Mouse (Mus musculus): Measurements from ENCODE around the gene Olfr1218. TPM values are rescaled to one million over a fixed set of nuclear protein-coding genes. Genes with fewer than 3 reads are reported as not detected.
"Not testable (repeated sequence)": the region's sequence is repeated elsewhere in the genome, so short reads cannot be mapped to it uniquely, and the experiment has no call there.

The Olfr1218 gene
- not detected in 2 replicates for polyA plus RNA-seq (2014; fragmentation: Nextera tagmentation; extraction: Ambion mirVana)

GRCm38 (mm10) chr2:89061087-89061486 lies at the start of gene Olfr1218:
TSS of gene Olfr1218 (minus strand) at chr2:89061187.
- Histone ChIP-seq H3K4me3 (replicated peaks; ENCODE audit: low read length) (no peak within 1 kb of the TSS), H3K9ac (no peak within 1 kb of the TSS), H3K4me2 (replicated peaks) (no peak within 1 kb of the TSS), H3K27me3 (ENCODE audit: control insufficient read depth, insufficient read depth, low read length) (no peaks in the 10 kb centered on the region), H3K27ac (no peak within 1 kb of the TSS), H3K4me1 (replicated peaks; ENCODE audit: control insufficient read depth, insufficient read depth, low read length) (no peaks in the 10 kb centered on the region), H3K9me3 (ENCODE audit: control insufficient read depth, low read length) (no peaks in the 10 kb centered on the region), H3K36me3 (replicated peaks; ENCODE audit: control insufficient read depth, insufficient read depth) (no peaks in the 10 kb centered on the region)
- DNase-seq (ENCODE audit: low spot score), result no peak
- no peak for ATAC-seq (ENCODE audit: low FRiP score)

- no peak for DNase-seq (ENCODE audit: low spot score)
- ATAC-seq (ENCODE audit: low FRiP score), result no peak
- Histone ChIP-seq H3K27ac (no peak within 1 kb of the TSS), H3K4me3 (replicated peaks; ENCODE audit: low read length) (no peak within 1 kb of the TSS), H3K36me3 (replicated peaks; ENCODE audit: control insufficient read depth, insufficient read depth) (no peaks in the 10 kb centered on the region), H3K4me1 (replicated peaks; ENCODE audit: control insufficient read depth, insufficient read depth, low read length) (no peaks in the 10 kb centered on the region), H3K4me2 (replicated peaks) (no peak within 1 kb of the TSS), H3K9me3 (ENCODE audit: control insufficient read depth, low read length) (no peaks in the 10 kb centered on the region), H3K9ac (no peak within 1 kb of the TSS), H3K27me3 (ENCODE audit: control insufficient read depth, insufficient read depth, low read length) (no peaks in the 10 kb centered on the region)
- WGBS, result 84% methylated on average over 3 of the region's 3 CpGs
These were observed 45.7 kb upstream of the Olfr1218 start, which contains the start of gene Olfr1220 for GRCm38 (mm10) chr2:89106735-89107134. TSS of gene Olfr1220 (minus strand) at chr2:89106835.

DNA sequence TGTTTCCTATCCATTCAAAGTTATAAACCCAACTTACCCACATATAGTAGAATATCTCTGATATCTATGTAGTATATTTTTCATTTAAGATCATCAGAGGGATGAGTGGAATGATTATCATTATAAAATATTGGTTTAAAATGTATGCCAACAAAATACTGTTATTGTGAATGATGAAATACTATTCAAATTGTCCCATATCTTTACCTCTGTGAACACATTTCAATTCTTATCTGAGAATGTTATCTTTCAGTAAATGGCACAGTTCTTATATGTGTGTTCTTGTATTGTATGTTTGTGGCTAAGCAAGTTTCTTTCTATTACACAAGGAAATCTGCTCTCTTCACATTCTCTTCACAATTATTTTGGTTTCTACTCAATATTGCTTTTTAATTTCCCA lies 44.7 kb upstream of the Olfr1218 start:
- Histone ChIP-seq H3K4me3 (replicated peaks; ENCODE audit: low read length) (no peak overlapping the region), H3K27ac (no peak overlapping the region), H3K36me3 (replicated peaks; ENCODE audit: control insufficient read depth, insufficient read depth) (no peaks in the 10 kb centered on the region), H3K27me3 (ENCODE audit: control insufficient read depth, insufficient read depth, low read length) (no peaks in the 10 kb centered on the region), H3K4me2 (replicated peaks) (no peak overlapping the region), H3K9me3 (ENCODE audit: control insufficient read depth, low read length) (no peaks in the 10 kb centered on the region), H3K9ac (no peak overlapping the region), H3K4me1 (replicated peaks; ENCODE audit: control insufficient read depth, insufficient read depth, low read length) (no peaks in the 10 kb centered on the region)
- ATAC-seq (ENCODE audit: low FRiP score), result no peak
- no peak for DNase-seq (ENCODE audit: low spot score)

DNA sequence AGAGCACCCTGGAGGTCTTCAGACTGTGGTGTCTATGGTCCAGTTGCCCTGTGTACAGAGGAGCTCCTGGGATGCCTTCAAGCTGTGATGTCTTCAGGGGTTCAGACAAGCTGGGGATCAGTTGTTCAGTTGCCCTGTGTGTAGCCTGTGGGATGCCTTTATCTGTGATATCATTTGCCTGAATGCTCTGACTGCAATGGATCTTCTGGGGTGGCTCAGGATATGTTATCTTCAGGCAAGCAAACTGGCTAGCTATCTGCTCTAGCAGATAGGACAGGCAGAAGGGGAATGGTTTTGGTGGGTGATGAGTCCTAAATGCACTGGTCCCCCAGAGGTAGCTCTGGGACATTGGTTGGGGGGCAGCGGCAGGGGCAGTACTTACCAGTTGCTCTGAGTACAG lies 32.9 kb upstream of the Olfr1218 start:
- 100% methylated on average over 1 of the region's 1 CpGs for WGBS
- no peak overlapping the region for H3K4me3 ChIP-seq (replicated peaks; ENCODE audit: low read length)

GRCm38 (mm10) chr2:89083413-89083812 lies 22.4 kb upstream of the Olfr1218 start, which contains the start of gene Olfr1219:
TSS of gene Olfr1219 (minus strand) at chr2:89083513.
- WGBS, result 74% methylated on average over 1 of the region's 1 CpGs
- H3K27me3 ChIP-seq (ENCODE audit: control insufficient read depth, insufficient read depth, low read length), result no peaks in the 10 kb centered on the region
- no peak for DNase-seq (ENCODE audit: low spot score)
- no peaks in the 10 kb centered on the region for H3K4me1 ChIP-seq (replicated peaks; ENCODE audit: control insufficient read depth, insufficient read depth, low read length)
- ATAC-seq (ENCODE audit: low FRiP score), result no peak
- H3K4me3 ChIP-seq (replicated peaks; ENCODE audit: low read length), result no peak within 1 kb of the TSS
- no peak within 1 kb of the TSS for H3K4me2 ChIP-seq (replicated peaks)
- no peaks in the 10 kb centered on the region for H3K36me3 ChIP-seq (replicated peaks; ENCODE audit: control insufficient read depth, insufficient read depth)
- no peak within 1 kb of the TSS for H3K27ac ChIP-seq
- H3K9ac ChIP-seq, result no peak within 1 kb of the TSS
- H3K9me3 ChIP-seq (ENCODE audit: control insufficient read depth, low read length), result no peaks in the 10 kb centered on the region

More for the DNA sequence above, 32.9 kb upstream of the Olfr1218 start:
- H3K27me3 ChIP-seq (ENCODE audit: control insufficient read depth, insufficient read depth, low read length), result no peaks in the 10 kb centered on the region
- no peak overlapping the region for H3K27ac ChIP-seq
- no peak for ATAC-seq (ENCODE audit: low FRiP score)
- H3K9ac ChIP-seq, result no peak overlapping the region
- H3K9me3 ChIP-seq (ENCODE audit: control insufficient read depth, low read length), result no peaks in the 10 kb centered on the region
- no peak for DNase-seq (ENCODE audit: low spot score)
- no peak overlapping the region for H3K4me2 ChIP-seq (replicated peaks)
- H3K4me1 ChIP-seq (replicated peaks; ENCODE audit: control insufficient read depth, insufficient read depth, low read length), result no peaks in the 10 kb centered on the region
- no peaks in the 10 kb centered on the region for H3K36me3 ChIP-seq (replicated peaks; ENCODE audit: control insufficient read depth, insufficient read depth)

GRCm38 (mm10) chr2:89081487-89081886 lies 20.5 kb upstream of the Olfr1218 start:
- H3K27ac ChIP-seq, result no peak overlapping the region
- no peak overlapping the region for H3K4me2 ChIP-seq (replicated peaks)
- no peaks in the 10 kb centered on the region for H3K4me1 ChIP-seq (replicated peaks; ENCODE audit: control insufficient read depth, insufficient read depth, low read length)
- H3K36me3 ChIP-seq (replicated peaks; ENCODE audit: control insufficient read depth, insufficient read depth), result no peaks in the 10 kb centered on the region
- DNase-seq (ENCODE audit: low spot score) (no peak), ATAC-seq (ENCODE audit: low FRiP score) (no peak)
- no peak overlapping the region for H3K9ac ChIP-seq
- no peaks in the 10 kb centered on the region for H3K9me3 ChIP-seq (ENCODE audit: control insufficient read depth, low read length)
- H3K27me3 ChIP-seq (ENCODE audit: control insufficient read depth, insufficient read depth, low read length), result no peaks in the 10 kb centered on the region
- no peak overlapping the region for H3K4me3 ChIP-seq (replicated peaks; ENCODE audit: low read length)

GRCm38 (mm10) chr2:89031965-89032364 lies 29.0 kb downstream of the Olfr1218 start, which contains the start of gene Olfr1217:
TSS of gene Olfr1217 (minus strand) at chr2:89032065.
- Histone ChIP-seq H3K4me1 (replicated peaks; ENCODE audit: control insufficient read depth, insufficient read depth, low read length) (no peaks in the 10 kb centered on the region), H3K9ac (no peak within 1 kb of the TSS), H3K4me3 (replicated peaks; ENCODE audit: low read length) (no peak within 1 kb of the TSS), H3K36me3 (replicated peaks; ENCODE audit: control insufficient read depth, insufficient read depth) (no peaks in the 10 kb centered on the region), H3K27me3 (ENCODE audit: control insufficient read depth, insufficient read depth, low read length) (no peaks in the 10 kb centered on the region), H3K9me3 (ENCODE audit: control insufficient read depth, low read length) (no peaks in the 10 kb centered on the region), H3K4me2 (replicated peaks) (no peak within 1 kb of the TSS), H3K27ac (no peak within 1 kb of the TSS)
- 82% methylated on average over 2 of the region's 2 CpGs for WGBS
- no peak for DNase-seq (ENCODE audit: low spot score)
- ATAC-seq (ENCODE audit: low FRiP score), result no peak

GRCm38 (mm10) chr2:89021436-89021835 lies 39.6 kb downstream of the Olfr1218 start:
- not testable (repeated sequence) for H3K4me2 ChIP-seq (replicated peaks); H3K27ac ChIP-seq; H3K36me3 ChIP-seq (replicated peaks; ENCODE audit: control insufficient read depth, insufficient read depth); H3K27me3 ChIP-seq (ENCODE audit: control insufficient read depth, insufficient read depth, low read length); ATAC-seq (ENCODE audit: low FRiP score); H3K9me3 ChIP-seq (ENCODE audit: control insufficient read depth, low read length); H3K4me1 ChIP-seq (replicated peaks; ENCODE audit: control insufficient read depth, insufficient read depth, low read length); DNase-seq (ENCODE audit: low spot score); H3K9ac ChIP-seq; H3K4me3 ChIP-seq (replicated peaks; ENCODE audit: low read length)
- 80% methylated on average over 3 of the region's 3 CpGs for WGBS

DNA sequence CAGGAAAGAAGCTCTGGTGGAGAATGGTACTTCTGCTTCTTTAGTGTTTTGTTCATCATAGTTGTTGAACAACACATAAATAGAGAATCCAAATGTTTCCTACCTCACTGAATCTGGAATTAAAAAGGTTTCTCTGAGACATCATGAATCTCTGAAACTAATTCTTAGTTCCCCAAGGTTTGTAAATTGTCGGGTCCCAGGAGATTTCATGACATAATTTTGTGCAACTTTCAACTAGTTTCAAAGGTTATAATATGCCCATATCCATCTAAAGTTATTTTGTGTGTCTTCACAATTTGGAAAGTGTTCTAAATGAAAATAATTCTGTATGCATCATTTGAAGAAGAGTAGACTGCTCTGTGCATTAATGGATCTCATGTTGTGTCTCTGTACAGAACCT lies 42.7 kb downstream of the Olfr1218 start, which contains the start of gene Olfr1216:
Gene Olfr1216, minus strand, starts transcription at position 101 of the 400 bp plus-strand sequence.
- no peaks in the 10 kb centered on the region for H3K36me3 ChIP-seq (replicated peaks; ENCODE audit: control insufficient read depth, insufficient read depth)
- no peak within 1 kb of the TSS for H3K4me3 ChIP-seq (replicated peaks; ENCODE audit: low read length)
- H3K9ac ChIP-seq, result no peak within 1 kb of the TSS
- H3K27me3 ChIP-seq (ENCODE audit: control insufficient read depth, insufficient read depth, low read length), result no peaks in the 10 kb centered on the region
- H3K27ac ChIP-seq, result no peak within 1 kb of the TSS
- H3K4me2 ChIP-seq (replicated peaks), result no peak within 1 kb of the TSS
- ATAC-seq (ENCODE audit: low FRiP score) (no peak), DNase-seq (ENCODE audit: low spot score) (no peak)
- WGBS, result 82% methylated on average over 1 of the region's 1 CpGs
- no peaks in the 10 kb centered on the region for H3K4me1 ChIP-seq (replicated peaks; ENCODE audit: control insufficient read depth, insufficient read depth, low read length)
- no peaks in the 10 kb centered on the region for H3K9me3 ChIP-seq (ENCODE audit: control insufficient read depth, low read length)

DNA sequence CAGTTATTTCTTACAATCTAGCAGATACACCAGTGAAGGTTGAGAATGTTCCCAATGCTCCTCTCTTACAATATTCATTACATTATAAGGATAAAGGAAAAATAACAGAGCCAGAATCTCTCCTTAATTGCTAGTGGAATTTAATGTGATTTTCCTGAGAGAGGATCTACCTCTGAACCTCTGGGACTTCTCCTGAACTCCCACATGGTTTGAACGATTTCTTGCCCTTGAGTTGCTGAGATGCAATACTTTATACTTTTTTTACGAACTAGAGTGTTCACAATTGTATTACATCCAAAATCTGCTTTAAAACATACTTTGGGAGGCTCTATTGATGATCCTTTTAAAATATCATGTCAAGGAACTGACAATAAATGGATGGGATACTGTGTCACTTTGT lies 54.1 kb downstream of the Olfr1218 start, which contains the start of gene Olfr1215:
Gene Olfr1215, minus strand, starts transcription at position 101 of the 400 bp plus-strand sequence.
- no peak within 1 kb of the TSS for H3K27ac ChIP-seq
- DNase-seq (ENCODE audit: low spot score) (no peak), ATAC-seq (ENCODE audit: low FRiP score) (no peak)
- H3K4me2 ChIP-seq (replicated peaks), result no peak within 1 kb of the TSS
- WGBS, result 78% methylated on average over 2 of the region's 2 CpGs
- no peaks in the 10 kb centered on the region for H3K36me3 ChIP-seq (replicated peaks; ENCODE audit: control insufficient read depth, insufficient read depth)
- no peak within 1 kb of the TSS for H3K4me3 ChIP-seq (replicated peaks; ENCODE audit: low read length)
- no peak within 1 kb of the TSS for H3K9ac ChIP-seq
- no peaks in the 10 kb centered on the region for H3K4me1 ChIP-seq (replicated peaks; ENCODE audit: control insufficient read depth, insufficient read depth, low read length)
- H3K9me3 ChIP-seq (ENCODE audit: control insufficient read depth, low read length), result no peaks in the 10 kb centered on the region
- H3K27me3 ChIP-seq (ENCODE audit: control insufficient read depth, insufficient read depth, low read length), result no peaks in the 10 kb centered on the region
